Mouse (Mus musculus): Measurements from ENCODE around the gene Capza1.
A peak's percentile ranks its signal among the peaks of the same experiment; 100 is the strongest.
"Not testable (repeated sequence)": the region's sequence is repeated elsewhere in the genome, so short reads cannot be mapped to it uniquely, and the experiment has no call there.

Capza1 gene

GRCm38 (mm10) chr3:104863786-104864650, at the start of gene Capza1, which contains the start of gene St7l:
TSS of gene Capza1 (minus strand) at chr3:104864505.
TSS of gene St7l (plus strand) at chr3:104864005.
- DNase-seq (ENCODE audit: low spot score in 2 of 2), result peak; percentile 80 to 88

DNA sequence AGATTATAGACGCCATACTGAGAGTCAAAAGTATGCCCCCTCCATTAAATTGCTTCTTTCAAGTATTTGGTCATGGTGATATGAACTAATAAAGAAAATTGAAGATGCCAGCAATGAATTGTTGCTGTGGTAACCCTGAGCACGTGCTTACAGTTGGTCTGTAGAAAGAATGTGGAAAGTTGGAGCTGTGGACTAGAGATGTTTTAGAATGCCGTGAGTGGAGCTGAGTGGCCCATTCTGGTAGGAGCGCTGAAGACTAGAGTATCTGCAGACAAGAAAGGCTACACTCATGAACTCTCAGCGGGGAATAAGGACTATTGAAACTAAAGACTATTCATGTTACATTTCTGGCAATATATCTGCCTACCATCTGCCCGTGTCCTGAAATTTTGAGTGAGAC, 44.9 kb upstream of the Capza1 start:
- DNase-seq (ENCODE audit: low spot score in 2 of 2), result no peak

GRCm38 (mm10) chr3:104906007-104906406, 41.7 kb upstream of the Capza1 start:
- no peak for DNase-seq (ENCODE audit: low spot score in 2 of 2)

- no peak for DNase-seq (ENCODE audit: low spot score in 2 of 2)
These were observed 41.1 kb upstream of the Capza1 start for GRCm38 (mm10) chr3:104905389-104905788.

DNA sequence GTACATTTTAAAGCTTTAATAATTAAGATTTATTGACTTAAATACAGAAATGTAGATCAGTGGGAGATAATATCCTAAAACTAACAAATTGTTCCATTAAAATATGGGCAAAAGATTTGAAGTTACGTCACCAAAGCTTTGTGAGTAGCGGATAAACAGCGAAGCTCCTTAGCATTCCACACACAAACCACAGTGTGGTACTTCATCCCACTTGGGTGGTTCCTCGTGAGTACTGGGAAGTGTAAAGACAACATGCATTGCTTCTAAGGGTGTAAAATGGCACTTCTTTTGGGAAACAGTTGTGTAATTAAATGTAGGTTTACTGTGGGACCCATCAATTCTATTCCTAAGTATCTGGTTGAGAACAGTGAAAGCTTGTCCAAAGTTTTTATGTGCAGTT, 36.8 kb upstream of the Capza1 start:
- DNase-seq (ENCODE audit: low spot score in 2 of 2), result no peak

DNA sequence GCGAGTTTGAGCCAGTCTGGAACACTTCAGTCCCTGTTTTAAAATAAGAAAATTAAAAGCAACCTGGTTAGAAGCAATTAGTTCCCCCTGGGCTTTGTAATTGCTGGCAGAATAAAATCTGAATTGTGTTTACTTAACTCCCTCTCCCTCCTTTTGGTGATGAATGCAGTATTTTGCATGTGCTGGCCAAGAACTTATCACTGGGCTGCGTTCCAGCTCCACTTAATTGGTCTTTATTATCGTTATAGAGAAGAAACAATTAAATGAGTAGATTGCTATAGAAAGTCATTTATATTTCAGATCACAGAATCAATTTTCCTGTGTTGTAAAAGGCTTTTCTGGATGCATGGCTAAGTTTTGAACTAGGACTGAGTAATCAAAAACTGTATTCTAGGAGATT, 31.8 kb upstream of the Capza1 start:
- DNase-seq (ENCODE audit: low spot score in 2 of 2), result no peak

DNA sequence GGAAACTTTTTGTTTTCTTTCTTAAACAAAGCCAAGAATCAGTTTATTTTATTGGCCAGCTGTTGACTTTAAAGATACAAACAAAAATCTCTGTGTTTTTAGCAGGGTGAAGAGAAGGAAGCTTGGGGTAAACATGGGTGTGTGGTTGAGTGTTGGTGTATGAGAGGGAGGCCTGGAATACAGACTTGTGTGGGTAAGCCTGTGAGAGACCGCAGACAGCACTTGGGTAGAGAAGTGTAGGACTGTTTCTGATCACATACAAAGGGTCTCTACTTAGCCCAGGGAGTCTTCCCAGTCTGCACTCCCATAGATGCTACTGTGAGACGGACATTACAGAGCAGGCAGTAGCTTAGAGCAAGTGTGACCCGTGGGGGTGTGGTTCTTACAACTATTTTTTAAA, 24.3 kb upstream of the Capza1 start:
- no peak for DNase-seq (ENCODE audit: low spot score in 2 of 2)

DNA sequence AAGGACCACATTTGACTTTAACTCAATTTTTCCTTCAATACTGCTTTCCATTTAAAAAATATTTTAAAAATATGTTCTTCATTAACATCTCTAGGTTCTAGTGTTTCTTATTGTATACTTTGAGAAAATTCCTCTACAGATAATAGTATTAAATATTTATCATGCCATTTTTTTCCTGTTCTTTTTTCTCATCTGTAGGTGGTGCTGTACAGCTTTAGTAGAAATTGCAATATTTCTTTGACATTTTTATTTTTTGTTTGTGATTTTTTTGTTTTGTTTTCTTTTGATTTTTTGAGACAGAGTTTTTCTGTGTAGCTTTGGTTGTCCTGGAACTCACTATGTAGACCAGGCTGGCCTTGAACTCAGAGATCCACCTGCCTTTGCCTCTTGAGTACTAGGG, 5.3 kb upstream of the Capza1 start:
- no peak for DNase-seq (ENCODE audit: low spot score in 2 of 2)

DNA sequence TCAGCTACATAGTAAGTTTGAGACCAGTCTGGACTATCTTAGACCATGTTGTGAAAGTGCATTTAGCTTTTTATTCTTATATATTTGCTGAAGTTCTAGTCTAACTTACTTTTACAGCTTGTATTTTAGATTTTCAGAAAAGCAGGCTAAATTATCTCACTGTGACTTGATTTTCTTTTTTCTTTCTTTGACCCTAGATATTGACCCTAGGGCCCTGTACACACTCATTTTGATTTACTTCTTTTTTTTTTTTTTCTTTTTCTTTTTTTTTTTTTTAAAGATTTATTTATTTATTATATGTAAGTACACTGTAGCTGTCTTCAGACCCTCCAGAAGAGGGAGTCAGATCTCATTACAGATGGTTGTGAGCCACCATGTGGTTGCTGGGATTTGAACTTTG, 2.4 kb upstream of the Capza1 start:
- DNase-seq (ENCODE audit: low spot score in 2 of 2), result not testable (repeated sequence)

GRCm38 (mm10) chr3:104865341-104865788, 1.1 kb upstream of the Capza1 start:
- DNase-seq (ENCODE audit: low spot score in 2 of 2), result no peak

DNA sequence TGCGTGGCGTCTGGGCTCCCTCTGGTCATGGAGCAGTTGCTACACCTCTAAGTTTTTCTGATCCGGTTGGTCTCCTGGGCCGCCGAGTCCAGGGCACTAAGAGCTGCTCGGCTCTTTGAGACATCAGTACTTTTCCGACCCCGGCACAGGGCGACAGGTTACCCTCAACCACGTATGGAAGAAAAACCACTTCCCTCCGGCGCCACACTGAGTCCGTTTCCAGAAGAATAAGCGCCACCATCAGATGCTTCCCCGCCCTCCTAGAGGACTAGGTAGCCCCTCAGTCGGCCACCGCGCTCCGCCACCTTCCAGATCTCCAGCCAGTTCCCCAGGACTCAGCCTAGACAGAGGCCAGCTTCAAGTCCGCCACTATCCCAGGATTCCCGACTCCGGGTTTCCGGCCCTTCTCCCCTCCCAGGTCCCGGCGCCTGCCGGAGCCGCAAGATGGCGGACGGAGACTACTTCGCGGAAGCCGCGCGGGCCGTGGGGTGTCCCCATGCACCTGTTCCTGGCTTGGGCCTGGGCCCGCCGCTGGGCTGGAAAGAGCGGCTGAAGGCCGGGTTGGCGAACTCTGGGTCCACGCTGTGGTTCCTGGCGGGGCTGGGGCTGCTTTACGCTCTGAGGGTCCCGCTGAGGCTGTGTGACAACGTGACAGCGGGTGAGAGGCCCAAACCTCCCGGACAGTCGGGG, 491 bp upstream of the Capza1 start:
- peak; percentile 86 to 87 for DNase-seq (ENCODE audit: low spot score in 2 of 2)

DNA sequence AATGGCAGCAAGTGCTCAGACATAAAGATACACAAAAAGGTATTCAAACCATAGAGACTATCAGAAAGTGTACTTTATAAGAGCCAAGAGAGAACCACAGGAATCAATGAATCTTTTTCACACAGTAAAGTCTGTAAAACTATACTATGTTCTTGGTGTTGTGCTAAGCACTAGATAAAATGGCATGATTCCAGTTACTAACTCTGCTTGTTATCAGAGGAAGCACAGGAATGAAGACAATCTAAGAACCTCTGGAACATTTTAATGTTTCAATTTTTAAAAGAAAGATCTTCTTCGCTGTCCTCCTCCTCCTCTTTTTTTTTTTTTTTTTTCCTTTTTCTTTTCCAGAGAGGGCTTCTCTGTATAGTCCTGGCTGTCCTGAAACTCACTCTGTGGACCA, 5.7 kb downstream of the Capza1 start:
- no peak for DNase-seq (ENCODE audit: low spot score in 2 of 2)

GRCm38 (mm10) chr3:104856106-104856505, 8.2 kb downstream of the Capza1 start:
- DNase-seq (ENCODE audit: low spot score in 2 of 2), result no peak

DNA sequence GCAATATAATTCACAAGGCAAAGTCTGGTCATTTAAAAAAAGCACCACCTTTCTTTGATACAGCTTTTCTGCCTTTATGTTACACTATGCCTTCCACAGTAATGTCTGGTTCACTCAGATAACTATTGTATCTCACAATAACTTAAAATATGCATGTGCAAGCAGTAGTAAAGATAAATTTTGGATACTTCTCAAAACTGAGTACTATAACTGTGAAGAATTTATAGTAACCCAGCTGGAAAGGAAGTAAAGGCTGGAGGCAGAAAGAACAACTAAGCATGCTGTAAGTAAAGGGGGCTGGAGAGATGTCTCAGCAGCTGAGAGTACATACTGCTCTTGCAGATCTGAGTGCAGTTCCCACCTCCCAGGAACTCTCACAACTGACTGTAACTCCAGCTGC, 9.4 kb downstream of the Capza1 start:
- no peak for DNase-seq (ENCODE audit: low spot score in 2 of 2)

DNA sequence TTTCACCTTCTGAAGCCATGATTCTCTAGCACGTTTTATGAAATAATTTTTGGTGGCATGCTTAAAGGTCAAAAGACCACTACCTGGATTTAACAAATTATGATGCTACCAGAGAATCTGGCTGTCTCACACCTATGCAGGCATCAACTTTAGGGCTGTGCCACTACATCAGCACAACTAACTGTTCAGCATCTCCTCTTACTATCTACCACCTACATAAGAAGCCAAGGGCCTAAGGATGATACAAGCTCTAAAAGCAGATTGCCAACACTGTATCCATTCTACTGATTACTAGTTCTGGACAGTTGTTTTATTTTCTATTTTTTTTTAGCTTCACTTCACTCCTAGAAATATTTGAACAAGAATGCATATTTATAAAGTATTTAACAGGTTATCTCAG, 9.8 kb downstream of the Capza1 start:
- DNase-seq (ENCODE audit: low spot score in 2 of 2), result no peak

DNA sequence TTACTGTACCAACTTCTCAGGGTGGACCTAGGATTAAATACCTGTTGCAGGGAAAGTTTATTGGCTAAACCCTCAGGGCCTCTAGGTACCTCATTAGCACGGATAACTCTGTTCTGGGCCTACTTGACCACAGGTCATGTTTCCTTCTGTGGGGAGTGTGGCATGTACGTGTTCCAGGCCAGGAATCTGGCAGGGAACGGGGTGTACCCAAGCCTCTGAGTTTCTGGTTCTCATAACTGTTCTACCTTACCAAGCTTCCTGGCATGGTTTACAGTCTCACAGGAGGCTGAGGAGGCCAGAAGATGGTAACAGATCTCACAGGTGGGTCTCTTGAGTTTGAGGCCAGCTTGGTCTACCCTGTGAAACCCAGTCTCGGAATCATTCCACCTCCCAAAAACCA, 17.7 kb downstream of the Capza1 start:
- DNase-seq (ENCODE audit: low spot score in 2 of 2), result no peak

DNA sequence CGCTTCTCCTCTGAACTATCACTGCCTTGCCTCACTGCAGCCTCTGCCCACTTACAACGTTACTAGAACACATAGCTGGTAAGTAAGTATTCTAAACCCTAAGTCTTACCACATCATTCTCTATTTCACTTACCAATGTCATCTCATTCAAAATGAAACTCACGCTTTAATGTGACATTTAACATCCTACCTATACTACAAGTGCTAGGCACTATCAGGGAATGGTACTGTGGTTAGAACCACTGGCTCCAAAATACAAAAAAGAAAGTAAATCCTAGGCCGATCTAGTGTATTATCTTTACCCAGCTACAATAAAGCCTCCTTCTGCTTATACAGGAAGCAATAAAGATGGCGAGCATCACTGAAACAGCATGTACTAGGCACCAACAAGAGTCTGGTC, 23.3 kb downstream of the Capza1 start:
- no peak for DNase-seq (ENCODE audit: low spot score in 2 of 2)

- DNase-seq (ENCODE audit: low spot score in 2 of 2), result no peak
These were observed 28.5 kb downstream of the Capza1 start for GRCm38 (mm10) chr3:104835797-104836196.

GRCm38 (mm10) chr3:104822413-104822812, 41.9 kb downstream of the Capza1 start:
- DNase-seq (ENCODE audit: low spot score in 2 of 2), result no peak

DNA sequence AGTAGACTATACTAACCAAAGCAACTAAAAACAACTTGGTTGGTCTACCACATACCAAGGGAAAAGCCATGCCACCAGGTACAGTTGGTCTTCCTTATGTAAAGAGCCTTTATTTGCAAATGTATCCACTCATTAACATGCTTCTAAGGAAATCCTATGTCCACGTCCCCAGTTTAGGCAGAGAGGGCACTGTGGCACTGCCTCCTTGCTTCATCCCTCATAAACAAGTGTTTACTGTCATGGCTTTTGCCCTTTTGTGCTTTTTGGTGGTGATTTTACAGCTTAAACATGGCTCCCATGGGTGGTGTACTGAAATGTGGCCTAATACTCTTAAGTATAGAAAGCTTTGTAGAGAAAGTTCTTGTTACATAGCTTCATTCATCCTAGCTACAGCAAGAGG, 43.9 kb downstream of the Capza1 start:
- no peak for DNase-seq (ENCODE audit: low spot score in 2 of 2)

GRCm38 (mm10) chr3:104818749-104819134, 45.6 kb downstream of the Capza1 start:
- DNase-seq (ENCODE audit: low spot score in 2 of 2), result no peak

DNA sequence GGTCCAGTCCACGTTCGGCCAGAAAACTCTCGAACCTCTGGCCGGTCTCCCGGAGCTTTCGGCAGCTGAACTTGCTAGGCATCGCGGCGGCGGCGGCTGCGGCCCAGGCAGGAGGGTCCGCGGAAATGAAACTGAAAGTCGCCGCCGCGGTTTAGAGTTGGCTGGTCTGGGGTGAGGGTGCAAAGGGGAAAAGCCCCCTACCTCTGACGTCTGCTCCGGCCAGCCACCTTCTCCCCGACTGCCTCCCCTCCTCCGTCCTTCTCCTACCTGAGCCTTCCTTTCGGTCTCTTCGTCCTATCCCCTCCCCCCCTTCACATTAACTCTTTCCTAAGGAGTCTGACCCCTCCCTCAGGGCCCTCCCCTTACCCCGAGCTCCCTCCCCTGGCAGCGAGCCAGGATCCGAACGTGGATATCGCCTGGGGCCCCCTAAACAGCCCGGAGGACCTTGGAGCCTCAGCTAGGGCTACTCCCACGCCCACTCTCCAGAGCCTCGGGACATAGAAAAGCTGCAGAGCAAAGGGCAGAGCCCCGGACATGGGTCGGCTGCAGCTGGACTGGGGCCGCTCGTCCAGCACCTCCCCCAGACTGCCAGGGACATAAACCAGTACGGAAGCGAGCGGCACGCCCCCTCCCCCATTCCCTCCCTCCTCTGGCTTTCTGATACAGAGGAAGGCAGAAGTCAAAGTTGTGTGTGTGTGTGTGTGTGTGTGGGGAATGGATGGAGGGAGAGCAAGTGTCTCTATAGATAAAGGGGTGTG, 46.1 kb downstream of the Capza1 start, which contains the start of gene Mov10:
Mov10 (minus strand) TSS at position 573 of the 758 bp plus-strand sequence.
- peak; percentile 47 to 56 for DNase-seq (ENCODE audit: low spot score in 2 of 2)
